Mouse (Mus musculus) spleen, postnatal 36 days (tissue): Measurements from ENCODE around the gene Il15.

Experiments
- DNase-seq, 2 experiments: peaks; one replicate each; pipeline ENCODE4 v3.0.0; 2022; ENCODE audit warnings: low spot score in 2 of 2, mixed read lengths in 1 of 2

The Il15 gene

DNA sequence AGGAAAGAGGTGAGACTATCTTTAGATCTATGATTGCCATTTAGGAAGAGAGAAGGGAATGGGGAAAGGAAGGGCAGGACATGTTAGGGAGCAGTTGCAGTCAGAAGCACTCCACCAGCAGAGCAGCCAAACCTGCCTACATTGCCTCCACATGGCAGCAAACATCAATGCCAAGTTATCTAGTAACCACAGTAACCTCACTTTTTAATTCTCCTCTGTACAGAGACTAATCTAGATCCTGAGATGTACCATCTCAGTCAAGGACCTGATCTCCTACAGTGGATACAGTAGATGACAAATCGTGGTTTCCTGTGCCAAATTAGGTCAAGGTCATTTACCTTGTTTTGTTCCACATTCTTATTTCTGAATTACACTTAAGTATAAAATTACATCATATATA lies 42.0 kb downstream of the Il15 start:
- DNase-seq, result no peak

- DNase-seq, result no peak
Measured at GRCm38 (mm10) chr8:82356091-82356490, 46.9 kb downstream of the Il15 start.

- DNase-seq, result peak in 1 of 2 experiments; percentile 22
Measured at GRCm38 (mm10) chr8:82351268-82351943, 51.6 kb downstream of the Il15 start.

GRCm38 (mm10) chr8:82349299-82349698 lies 53.7 kb downstream of the Il15 start:
- no peak for DNase-seq

DNA sequence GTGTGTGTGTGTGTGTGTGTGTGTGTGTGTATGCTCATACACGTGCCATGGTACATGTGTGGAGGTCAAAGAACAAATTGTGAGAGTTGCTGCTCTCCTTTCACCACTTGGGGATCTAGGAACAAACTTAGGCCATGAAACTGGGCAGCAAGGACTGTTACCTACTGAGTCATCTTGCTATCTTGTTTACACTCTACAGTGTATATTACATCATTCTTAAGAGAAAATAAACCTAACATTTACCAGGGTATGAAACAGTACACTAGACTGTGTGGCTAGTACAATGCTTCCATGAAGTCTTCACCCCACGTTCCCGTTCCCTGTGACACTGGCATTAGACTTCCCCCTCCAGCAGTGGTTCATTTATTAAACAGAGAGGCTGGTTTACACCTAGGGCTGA lies 56.5 kb downstream of the Il15 start:
- DNase-seq, result no peak

GRCm38 (mm10) chr8:82331675-82332234 lies 71.3 kb downstream of the Il15 start:
- no peak for DNase-seq

- DNase-seq, result no peak
Measured at GRCm38 (mm10) chr8:82327986-82328652, 74.9 kb downstream of the Il15 start.

- DNase-seq, result no peak
Measured at GRCm38 (mm10) chr8:82326061-82326460, 77.0 kb downstream of the Il15 start.

DNA sequence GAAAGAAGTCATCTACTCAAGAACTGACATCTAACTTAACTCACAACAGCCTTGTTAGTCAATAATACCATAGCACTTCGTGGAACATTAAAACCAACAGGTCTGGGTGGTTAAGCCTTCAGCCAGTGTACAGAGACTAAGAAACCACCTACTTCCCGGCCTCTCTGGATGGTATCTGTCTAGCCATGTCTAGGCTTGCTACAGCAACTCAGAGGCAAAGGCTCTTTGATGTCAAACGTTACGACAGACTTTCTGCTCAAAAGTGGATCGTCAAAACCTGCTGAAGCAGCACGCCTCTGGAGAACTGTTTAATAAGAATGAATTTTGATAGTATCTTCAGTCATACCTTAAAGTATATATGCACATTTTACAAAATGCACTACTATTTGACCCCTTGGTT lies 77.4 kb downstream of the Il15 start:
- no peak for DNase-seq

- no peak for DNase-seq
Measured at GRCm38 (mm10) chr8:82317446-82317845, 85.6 kb downstream of the Il15 start.

GRCm38 (mm10) chr8:82306424-82306823 lies 96.6 kb downstream of the Il15 start:
- DNase-seq, result no peak

- DNase-seq, result no peak
Measured at GRCm38 (mm10) chr8:82296256-82296655, 106.8 kb downstream of the Il15 start.

DNA sequence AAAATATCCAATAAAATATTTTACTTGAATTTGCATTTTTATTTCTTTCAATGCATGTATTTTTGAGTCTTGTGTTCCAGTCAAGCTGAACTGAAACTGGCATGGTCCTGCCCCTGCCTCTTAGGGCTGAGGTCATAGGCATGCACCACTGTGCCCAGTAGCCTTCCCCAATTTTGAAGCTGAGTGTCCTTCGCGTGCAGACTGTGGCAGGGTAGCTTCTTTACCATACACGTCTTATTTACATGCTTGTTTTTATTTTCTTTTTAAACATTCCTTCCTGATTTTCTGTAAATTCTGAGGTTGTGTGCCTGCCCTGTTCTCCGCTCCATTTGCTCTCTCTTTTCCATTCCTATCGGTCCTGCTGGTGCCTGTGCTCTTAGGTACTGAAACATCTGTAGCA lies 111.4 kb downstream of the Il15 start:
- no peak for DNase-seq

DNA sequence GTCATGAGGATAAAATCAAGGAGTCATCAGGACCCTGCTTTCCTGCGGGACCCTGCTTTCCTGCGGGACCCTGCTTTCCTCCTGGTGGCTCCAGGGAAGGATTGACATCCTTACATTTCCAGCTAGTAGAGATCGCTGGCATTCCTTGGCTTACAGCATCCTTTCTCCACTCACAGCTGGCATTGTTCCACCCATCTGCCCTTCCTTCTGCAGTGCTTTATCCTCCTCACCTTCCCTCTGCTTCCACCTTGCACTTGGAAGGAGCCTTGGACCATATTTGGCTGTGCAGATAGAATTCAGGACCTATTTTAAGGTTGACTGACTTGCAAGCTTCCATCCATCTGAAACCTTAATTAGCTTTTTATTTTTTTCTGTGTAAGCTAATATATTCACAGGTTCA lies 117.2 kb downstream of the Il15 start:
- DNase-seq, result no peak

DNA sequence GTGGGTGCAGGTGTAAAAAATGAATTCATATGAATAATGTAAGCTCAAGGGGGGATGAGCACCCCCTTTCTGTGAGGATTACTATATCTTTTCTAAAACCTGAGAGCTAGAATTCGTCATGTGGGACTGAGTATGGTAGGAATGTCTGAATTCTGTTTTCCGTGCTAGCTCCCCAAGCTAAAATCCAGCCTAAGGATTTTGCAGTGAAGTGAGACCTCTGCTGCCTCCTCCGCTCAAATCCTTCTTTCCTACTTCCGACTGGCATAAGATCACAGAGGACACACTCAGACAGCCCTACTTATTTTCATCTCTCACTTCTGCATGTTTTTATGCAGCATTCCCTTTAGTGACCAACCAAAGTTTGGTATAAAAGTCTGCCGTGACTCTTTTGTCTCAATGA lies 121.0 kb downstream of the Il15 start:
- no peak for DNase-seq
